Mouse (Mus musculus) kidney, adult 2 months (tissue): Measurements from ENCODE around the gene Nfatc2ip.
A peak's percentile ranks its signal among the peaks of the same experiment; 100 is the strongest.

Source experiments
- CTCF ChIP-seq: fragments of 200-500 bp; conservative IDR thresholded peaks from 2 replicates; pipeline ENCODE4 v1.5.1; 2011; ENCODE audit warnings: low read depth, mild to moderate bottlenecking, control low read depth, low read length, moderate library complexity, mixed read lengths; ENCODE audit not compliant: insufficient read depth, insufficient read length
- POLR2A ChIP-seq: fragments of 200-500 bp; IDR thresholded peaks from one replicate; pipeline ENCODE4 v1.6.1; 2011; ENCODE audit warnings: low read depth, low read length, control low read depth

DNA sequence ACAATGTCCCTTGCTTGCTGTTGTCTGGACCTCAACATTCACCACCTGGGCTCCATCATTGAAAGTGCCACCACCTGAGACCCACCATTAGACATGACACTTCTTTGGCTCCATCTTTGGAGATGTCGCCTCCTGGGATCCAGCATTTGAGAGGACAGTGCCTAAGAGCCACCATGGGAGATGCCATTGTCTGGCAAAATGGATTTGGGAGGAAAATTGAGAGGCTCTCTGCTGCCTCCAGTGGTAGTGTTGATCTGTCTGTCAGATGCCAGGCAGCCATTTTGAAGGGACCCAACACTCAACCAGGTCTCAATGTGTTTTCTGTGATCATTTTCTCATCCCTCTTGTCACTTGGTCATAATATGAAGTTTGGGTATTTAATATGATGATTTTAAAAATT is 61.0 kb downstream of the Nfatc2ip start:
- TF ChIP-seq CTCF: peak; percentile 32; the same call in 1 of the 2 replicates
- no peak for TF ChIP-seq POLR2A
